Mouse (Mus musculus) layer of hippocampus, adult 9-11 months (tissue): ENCODE data around the gene 2410004P03Rik.

Source experiments
- DNase-seq: peaks from one replicate; pipeline ENCODE4 v3.0.0; 2022

The 2410004P03Rik gene

GRCm38 (mm10) chr12:17018468-17018867 is 6.9 kb upstream of the 2410004P03Rik start:
- DNase-seq = no peak

- peak; percentile 39 for DNase-seq
These were observed 4.2 kb upstream of the 2410004P03Rik start for GRCm38 (mm10) chr12:17015711-17016110.

- DNase-seq = no peak
These were observed 756 bp upstream of the 2410004P03Rik start for GRCm38 (mm10) chr12:17012067-17012899.

GRCm38 (mm10) chr12:17009466-17009865 is 2.1 kb downstream of the 2410004P03Rik start:
- DNase-seq = no peak

GRCm38 (mm10) chr12:17001211-17001610 is 10.3 kb downstream of the 2410004P03Rik start:
- DNase-seq = no peak

GRCm38 (mm10) chr12:17000628-17001027 is 10.9 kb downstream of the 2410004P03Rik start:
- DNase-seq = no peak

GRCm38 (mm10) chr12:16999739-17000497 is 11.6 kb downstream of the 2410004P03Rik start, which contains the start of gene Pqlc3:
Pqlc3 (minus strand) TSS chr12:17000408.
- peak; percentile 66 for DNase-seq

- no peak for DNase-seq
These were observed 12.4 kb downstream of the 2410004P03Rik start for GRCm38 (mm10) chr12:16999146-16999545.

GRCm38 (mm10) chr12:16996886-16997462 is 14.6 kb downstream of the 2410004P03Rik start:
- peak; percentile 51 for DNase-seq

- no peak for DNase-seq
These were observed 15.2 kb downstream of the 2410004P03Rik start for GRCm38 (mm10) chr12:16996281-16996680.

- DNase-seq = no peak
These were observed 17.2 kb downstream of the 2410004P03Rik start for GRCm38 (mm10) chr12:16994291-16994690.

- DNase-seq = no peak
These were observed 19.2 kb downstream of the 2410004P03Rik start for GRCm38 (mm10) chr12:16992355-16992754.

- DNase-seq = no peak
These were observed 20.2 kb downstream of the 2410004P03Rik start for GRCm38 (mm10) chr12:16991376-16991775.

GRCm38 (mm10) chr12:16985778-16986177 is 25.7 kb downstream of the 2410004P03Rik start:
- no peak for DNase-seq

- no peak for DNase-seq
These were observed 34.4 kb downstream of the 2410004P03Rik start for GRCm38 (mm10) chr12:16977120-16977519.

GRCm38 (mm10) chr12:16966811-16967210 is 44.7 kb downstream of the 2410004P03Rik start:
- DNase-seq = no peak

- no peak for DNase-seq
These were observed 48.2 kb downstream of the 2410004P03Rik start for GRCm38 (mm10) chr12:16963354-16963753.

- no peak for DNase-seq
These were observed 52.7 kb downstream of the 2410004P03Rik start for GRCm38 (mm10) chr12:16958851-16959250.
